Mouse (Mus musculus) intestine, embryonic 16.5 days (tissue): Measurements from ENCODE around the gene Olfr1029. TPM values are rescaled to one million over a fixed set of nuclear protein-coding genes. Genes with fewer than 3 reads are reported as not detected.
A peak's percentile ranks its signal among the peaks of the same experiment; 100 is the strongest.
"Not testable (repeated sequence)": the region's sequence is repeated elsewhere in the genome, so short reads cannot be mapped to it uniquely, and the experiment has no call there.

Experiments used
- ATAC-seq: fragments of 200-750 bp; cut with Nextera tagmentation; 2 replicates; pipeline ENCODE4 v1.8.0; 2017; ENCODE audit warnings: moderate TSS enrichment, moderate library complexity
- H3K27ac ChIP-seq: fragments of 300-500 bp; sonication (generic); 2 replicates; pipeline ENCODE4 v1.5.1; 2014; ENCODE audit warnings: mild to moderate bottlenecking, low read length
- H3K27me3 ChIP-seq: fragments of 300-500 bp; sonication (generic); replicated peaks from 2 replicates; pipeline ENCODE4 v1.6.1; 2014; ENCODE audit warnings: low read length, control low read depth, mixed read lengths; ENCODE audit not compliant: control insufficient read depth, insufficient read depth
- H3K36me3 ChIP-seq: fragments of 300-500 bp; sonication (generic); 2 replicates; pipeline ENCODE4 v1.6.1; 2014; ENCODE audit warnings: low read length, control low read depth; ENCODE audit not compliant: control insufficient read depth, insufficient read depth
- H3K4me1 ChIP-seq: fragments of 300-500 bp; sonication (generic); 2 replicates; pipeline ENCODE4 v1.6.1; 2014; ENCODE audit warnings: low read length, control low read depth, mixed read lengths; ENCODE audit not compliant: control insufficient read depth, insufficient read depth
- H3K4me2 ChIP-seq: fragments of 300-500 bp; sonication (generic); 2 replicates; pipeline ENCODE4 v1.6.1; 2014; ENCODE audit warnings: low read depth, low read length, control low read depth
- H3K4me3 ChIP-seq: fragments of 300-500 bp; sonication (generic); 2 replicates; pipeline ENCODE4 v1.5.1; 2014; ENCODE audit warnings: mild to moderate bottlenecking, low read length
- H3K9ac ChIP-seq: fragments of 300-500 bp; sonication (generic); 2 replicates; pipeline ENCODE4 v1.6.1; 2014; ENCODE audit warnings: low read depth, low read length
- H3K9me3 ChIP-seq: fragments of 300-500 bp; sonication (generic); 2 replicates; pipeline ENCODE4 v1.6.1; 2016; ENCODE audit warnings: low read length, control low read depth; ENCODE audit not compliant: control insufficient read depth
- WGBS: fragments of 180-500 bp; shearing (Covaris S2); extraction: QIAGEN DNeasy Blood & Tissue Kit; methylation state at CpG from one replicate; pipeline ENCODE4 v1.1.7; 2014; 5-methylcytosine and 5-hydroxymethylcytosine counted together
- polyA plus RNA-seq: library from polyadenylated mRNA; unstranded; fragments of >200 nt; fragmentation: Nextera tagmentation; extraction: Ambion mirVana; gene quantifications from 2 replicates; pipeline ENCODE4 v1.2.1, GENCODE M21; 2015

The Olfr1029 gene
- not detected in 2 replicates for polyA plus RNA-seq

DNA sequence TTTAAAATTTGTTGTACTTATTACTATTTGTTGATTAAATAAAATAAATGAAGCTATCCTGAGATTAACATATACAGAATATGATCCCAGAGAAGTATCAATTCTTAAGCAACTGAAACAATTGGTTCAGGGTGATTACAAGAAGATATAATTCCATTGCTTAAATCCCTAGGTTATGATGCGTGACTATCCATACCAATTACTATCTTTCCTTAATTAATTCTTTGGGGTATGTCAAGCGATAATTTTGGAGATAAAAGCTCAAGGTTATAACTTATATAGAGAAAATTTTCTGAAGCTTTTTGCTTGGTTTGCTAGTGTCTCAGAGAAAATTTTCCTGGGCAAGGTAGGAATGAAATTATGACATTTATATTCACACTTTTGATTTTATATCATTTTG, at the start of gene Olfr1029:
Gene Olfr1029 (plus strand): TSS at position 301 of the 400 bp plus-strand sequence.
- Histone ChIP-seq H3K9ac (no peak within 1 kb of the TSS), H3K36me3 (no peaks in the 10 kb centered on the region), H3K9me3 (no peaks in the 10 kb centered on the region), H3K27me3 (no peaks in the 10 kb centered on the region), H3K4me3 (no peak within 1 kb of the TSS), H3K4me2 (no peak within 1 kb of the TSS), H3K4me1 (no peaks in the 10 kb centered on the region), H3K27ac (no peak within 1 kb of the TSS)
- 75% methylated on average over 2 of the region's 2 CpGs for WGBS
- no peak for ATAC-seq

DNA sequence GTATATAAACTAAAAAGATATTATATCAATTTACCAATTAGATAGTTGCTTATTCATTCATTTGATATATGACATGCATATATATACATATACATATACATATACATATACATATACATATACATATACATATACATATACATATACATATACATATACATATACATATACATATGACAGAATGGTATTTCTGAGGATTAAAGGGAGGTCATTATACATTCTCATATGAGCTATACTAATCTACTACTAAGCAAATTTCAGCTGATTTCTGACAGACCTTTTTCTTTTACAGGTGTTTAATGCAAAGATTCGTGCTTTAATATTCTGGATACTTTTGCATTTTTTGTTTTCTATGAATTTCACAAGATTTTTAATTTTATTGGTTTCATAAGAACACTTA, 23.6 kb upstream of the Olfr1029 start, which contains the start of gene Olfr1028:
Gene Olfr1028 (plus strand): TSS at position 301 of the 400 bp plus-strand sequence.
- no peak for ATAC-seq
- no peaks in the 10 kb centered on the region for H3K4me1 ChIP-seq
- no peak within 1 kb of the TSS for H3K9ac ChIP-seq
- H3K4me3 ChIP-seq: no peak within 1 kb of the TSS
- WGBS: 78% methylated on average over 1 of the region's 1 CpGs
- H3K4me2 ChIP-seq: no peak within 1 kb of the TSS
- H3K27me3 ChIP-seq: no peaks in the 10 kb centered on the region
- H3K9me3 ChIP-seq: no peaks in the 10 kb centered on the region
- H3K27ac ChIP-seq: no peak within 1 kb of the TSS
- H3K36me3 ChIP-seq: no peaks in the 10 kb centered on the region

DNA sequence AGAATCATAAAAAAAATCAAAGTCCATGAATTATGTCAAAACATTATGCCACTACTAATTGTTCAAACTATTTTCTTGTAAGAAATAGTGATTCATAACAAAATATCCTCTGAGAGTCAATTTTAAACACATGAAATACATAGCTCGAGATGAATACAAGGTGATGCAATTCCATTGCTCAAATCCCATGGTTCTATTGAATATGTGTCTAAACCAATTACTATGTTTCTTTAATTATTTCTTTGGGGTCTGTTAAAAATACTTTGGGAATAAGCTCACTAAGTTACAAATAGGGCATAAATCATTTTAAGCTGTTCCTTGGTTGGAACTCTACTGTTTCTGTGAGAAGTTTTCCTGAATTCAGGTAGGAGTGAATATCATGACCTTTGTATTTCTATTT, 5.3 kb downstream of the Olfr1029 start, which contains the start of gene Olfr1030:
Gene Olfr1030 (plus strand): TSS at position 301 of the 400 bp plus-strand sequence.
- H3K9ac ChIP-seq: no peak within 1 kb of the TSS
- ATAC-seq: no peak
- no peaks in the 10 kb centered on the region for H3K9me3 ChIP-seq
- WGBS: 86% methylated on average over 1 of the region's 1 CpGs
- no peaks in the 10 kb centered on the region for H3K4me1 ChIP-seq
- no peak within 1 kb of the TSS for H3K27ac ChIP-seq
- H3K4me3 ChIP-seq: no peak within 1 kb of the TSS
- H3K4me2 ChIP-seq: no peak within 1 kb of the TSS
- H3K36me3 ChIP-seq: no peaks in the 10 kb centered on the region
- no peaks in the 10 kb centered on the region for H3K27me3 ChIP-seq

DNA sequence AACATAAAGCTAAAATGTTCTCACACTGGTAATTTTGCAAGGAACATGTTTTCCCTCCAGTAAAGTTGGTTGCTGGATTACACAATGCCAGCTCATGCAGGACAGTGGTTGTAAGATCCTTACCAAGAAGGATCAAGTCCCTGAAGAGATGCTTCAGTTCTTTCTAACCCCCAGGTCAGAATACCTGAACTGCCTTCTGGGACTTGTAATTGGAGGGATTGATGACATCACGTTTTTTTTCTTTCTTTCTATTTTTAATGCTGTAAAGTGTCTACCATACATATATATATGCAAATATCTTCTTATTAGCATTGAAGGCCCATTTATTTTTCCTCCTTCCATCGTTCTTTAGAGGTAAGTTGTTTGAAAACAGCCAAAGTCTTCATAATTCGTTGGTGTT, 16.3 kb downstream of the Olfr1029 start, which contains the start of gene Olfr1031:
Gene Olfr1031 (plus strand): TSS at position 301 of the 400 bp plus-strand sequence.
- Histone ChIP-seq H3K4me1 (no peaks in the 10 kb centered on the region), H3K9ac (no peak within 1 kb of the TSS), H3K9me3 (no peaks in the 10 kb centered on the region), H3K27ac (no peak within 1 kb of the TSS), H3K27me3 (no peaks in the 10 kb centered on the region), H3K4me3 (no peak within 1 kb of the TSS), H3K36me3 (no peaks in the 10 kb centered on the region), H3K4me2 (no peak within 1 kb of the TSS)
- no peak for ATAC-seq
- 63% methylated on average over 3 of the region's 3 CpGs for WGBS

DNA sequence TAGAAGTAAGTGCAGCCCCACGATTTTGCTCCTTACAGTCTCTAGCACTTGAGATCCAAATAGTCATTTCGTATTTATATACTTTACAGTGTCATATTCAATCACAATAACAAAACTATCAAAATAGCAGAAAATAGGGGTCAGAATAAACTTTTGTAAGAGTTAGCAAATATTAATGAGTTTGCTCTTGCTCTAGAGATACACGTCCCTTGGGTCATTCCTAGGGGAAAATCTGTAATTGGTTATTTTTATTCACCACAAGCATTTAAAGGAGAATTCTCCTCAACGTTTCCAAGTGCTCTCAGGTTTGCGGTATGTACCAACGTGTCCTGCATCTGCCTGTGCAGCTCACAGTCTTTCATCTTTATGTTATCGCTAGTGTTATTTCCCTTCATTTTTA, 31.5 kb downstream of the Olfr1029 start, which contains the start of gene Olfr1032:
Gene Olfr1032 (plus strand): TSS at position 301 of the 400 bp plus-strand sequence.
- H3K9ac ChIP-seq: no peak within 1 kb of the TSS
- no peak within 1 kb of the TSS for H3K4me3 ChIP-seq
- H3K27ac ChIP-seq: no peak within 1 kb of the TSS
- H3K27me3 ChIP-seq: no peaks in the 10 kb centered on the region
- H3K36me3 ChIP-seq: no peaks in the 10 kb centered on the region
- no peaks in the 10 kb centered on the region for H3K9me3 ChIP-seq
- WGBS: 88% methylated on average over 7 of the region's 7 CpGs
- no peak for ATAC-seq
- H3K4me1 ChIP-seq: no peaks in the 10 kb centered on the region
- H3K4me2 ChIP-seq: no peak within 1 kb of the TSS

DNA sequence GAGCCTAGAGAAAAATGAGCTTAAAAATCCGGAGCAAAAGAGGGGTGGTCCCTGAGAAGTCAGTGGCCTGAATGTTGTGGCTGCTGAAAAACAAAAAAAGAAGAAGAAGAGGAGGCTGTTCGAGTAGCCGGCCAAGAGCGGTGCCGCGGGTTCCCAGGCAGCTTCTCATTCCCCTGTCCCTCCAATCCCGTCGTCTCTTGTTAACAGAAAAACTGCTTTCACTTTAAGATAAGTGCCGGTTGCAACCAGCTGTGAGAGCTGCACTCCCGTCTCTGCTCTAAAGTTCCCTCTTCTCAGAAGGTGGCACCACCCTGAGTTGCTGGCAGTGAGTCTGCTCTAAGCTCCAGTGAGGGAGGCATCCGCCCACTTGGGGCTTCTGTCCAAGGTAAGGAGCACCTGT, 46.7 kb downstream of the Olfr1029 start, which contains the start of gene Olfr1033:
Gene Olfr1033 (plus strand): TSS at position 228 of the 400 bp plus-strand sequence.
- not testable (repeated sequence) for H3K9me3 ChIP-seq, H3K4me1 ChIP-seq, H3K36me3 ChIP-seq, H3K27me3 ChIP-seq, ATAC-seq, H3K27ac ChIP-seq
- Histone ChIP-seq H3K4me3 (peak within 1 kb of the TSS; percentile 45), H3K9ac (peak within 1 kb of the TSS; percentile 49; the same call in 1 of the 2 replicates), H3K4me2 (peak within 1 kb of the TSS; percentile 54)
- under 1% methylated on average over 10 of the region's 11 CpGs for WGBS

DNA sequence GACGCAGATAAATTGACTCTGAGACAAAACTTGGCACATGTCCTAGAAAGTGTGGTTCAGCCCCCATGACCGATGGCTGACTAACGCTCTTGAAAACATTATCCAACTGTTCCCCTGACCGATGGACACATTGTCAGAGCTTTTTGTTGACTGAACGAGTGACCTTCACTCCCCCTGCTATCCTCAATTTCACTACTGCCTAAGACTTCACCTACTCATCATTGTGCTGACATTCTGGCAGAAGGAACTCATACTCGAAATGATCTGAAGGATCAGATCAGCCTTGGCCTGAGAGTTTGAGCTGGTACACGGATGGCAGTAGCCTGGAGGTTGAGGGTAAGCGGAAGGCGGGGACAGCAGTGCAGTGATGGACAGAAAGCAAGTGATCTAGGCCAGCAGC, 47.8 kb downstream of the Olfr1029 start:
- not testable (repeated sequence) for H3K9ac ChIP-seq, H3K27ac ChIP-seq, ATAC-seq, H3K27me3 ChIP-seq, H3K4me3 ChIP-seq, H3K36me3 ChIP-seq, H3K4me2 ChIP-seq, H3K4me1 ChIP-seq, H3K9me3 ChIP-seq
- WGBS: 50% methylated on average over 3 of the region's 9 CpGs

Other genes with a start within 250 kb of the Olfr1029 start
- gene Olfr1012, start 211.1 kb upstream of the Olfr1029 start, polyA plus RNA-seq: not detected in 2 replicates
- not detected in 2 replicates for gene Olfr1013, start 206.8 kb upstream of the Olfr1029 start, polyA plus RNA-seq
- gene Olfr1014, start 201.2 kb upstream of the Olfr1029 start, polyA plus RNA-seq: not detected in 2 replicates
- gene Olfr1015, start 191.9 kb upstream of the Olfr1029 start, polyA plus RNA-seq: not detected in 2 replicates
- gene Olfr1016, start 171.4 kb upstream of the Olfr1029 start, polyA plus RNA-seq: not detected in 2 replicates
- gene Olfr1018, start 155.4 kb upstream of the Olfr1029 start, polyA plus RNA-seq: not detected in 2 replicates
- gene Olfr1019, start 128.4 kb upstream of the Olfr1029 start, polyA plus RNA-seq: not detected in 2 replicates
- gene Olfr1020, start 126.9 kb upstream of the Olfr1029 start, polyA plus RNA-seq: not detected in 2 replicates
- not detected in 2 replicates for gene Olfr1022, start 105.3 kb upstream of the Olfr1029 start, polyA plus RNA-seq
- not detected in 2 replicates for gene Olfr1023, start 88.3 kb upstream of the Olfr1029 start, polyA plus RNA-seq
- not detected in 2 replicates for gene Olfr1024, start 68.8 kb upstream of the Olfr1029 start, polyA plus RNA-seq
- not detected in 2 replicates for gene Olfr1025-ps1, start 58.7 kb upstream of the Olfr1029 start, polyA plus RNA-seq
- gene Olfr1026, start 52.3 kb upstream of the Olfr1029 start, polyA plus RNA-seq: not detected in 2 replicates
- gene Olfr1028, start 23.5 kb upstream of the Olfr1029 start, polyA plus RNA-seq: not detected in 2 replicates
- gene Olfr1030, start 5.4 kb downstream of the Olfr1029 start, polyA plus RNA-seq: not detected in 2 replicates
- not detected in 2 replicates for gene Olfr1031, start 16.4 kb downstream of the Olfr1029 start, polyA plus RNA-seq
- gene Olfr1032, start 31.6 kb downstream of the Olfr1029 start, polyA plus RNA-seq: not detected in 2 replicates
- 1.6 and 3.0 TPM in 2 replicates for gene Olfr1033, start 46.7 kb downstream of the Olfr1029 start, polyA plus RNA-seq
- gene Olfr1034, start 72.0 kb downstream of the Olfr1029 start, polyA plus RNA-seq: 0.02 TPM in 1 of 2 replicates, not detected in the other
- gene Olfr1036, start 100.1 kb downstream of the Olfr1029 start, polyA plus RNA-seq: not detected in 2 replicates
- gene Olfr1037, start 113.5 kb downstream of the Olfr1029 start, polyA plus RNA-seq: not detected in 2 replicates
- not detected in 2 replicates for gene Olfr1039, start 162.0 kb downstream of the Olfr1029 start, polyA plus RNA-seq
- gene Olfr1040, start 172.8 kb downstream of the Olfr1029 start, polyA plus RNA-seq: not detected in 2 replicates
- not detected in 2 replicates for gene Olfr1042, start 187.9 kb downstream of the Olfr1029 start, polyA plus RNA-seq
- not detected in 2 replicates for gene Olfr1043, start 193.6 kb downstream of the Olfr1029 start, polyA plus RNA-seq
- gene Olfr1044, start 203.9 kb downstream of the Olfr1029 start, polyA plus RNA-seq: not detected in 2 replicates
- not detected in 2 replicates for gene Olfr52, start 211.8 kb downstream of the Olfr1029 start, polyA plus RNA-seq
- gene Olfr1045, start 229.1 kb downstream of the Olfr1029 start, polyA plus RNA-seq: not detected in 2 replicates
- gene Olfr1046, start 245.4 kb downstream of the Olfr1029 start, polyA plus RNA-seq: not detected in 2 replicates